Mouse (Mus musculus): ENCODE results near the gene Clba1. TPM values are rescaled to one million over a fixed set of nuclear protein-coding genes. Genes with fewer than 3 reads are reported as not detected.

Clba1 gene
- polyA plus RNA-seq, 1 experiment = 77.8 TPM

- Histone ChIP-seq H3K27me3 (ENCODE audit: control insufficient read depth, insufficient read depth, low read length) (no peaks in the 10 kb centered on the region), H3K36me3 (ENCODE audit: control insufficient read depth, insufficient read depth, low read length) (no peaks in the 10 kb centered on the region), H3K4me1 (ENCODE audit: control insufficient read depth, insufficient read depth, low read length) (no peaks in the 10 kb centered on the region), H3K4me3 (ENCODE audit: control insufficient read depth, low read depth, low read length) (no peak overlapping the region), H3K27ac (ENCODE audit: control insufficient read depth, insufficient read depth, low read depth, low read length) (no peak overlapping the region)
- no peak for TF ChIP-seq POLR2A (IDR thresholded peaks at IDR 0.05; ENCODE audit: control insufficient read depth, low read depth, low read length)
- TF ChIP-seq CTCF (IDR thresholded peaks at IDR 0.05; ENCODE audit: control insufficient read depth, insufficient read depth, insufficient replicate concordance, low read depth, low read length) = no peak
Measured at GRCm38 (mm10) chr12:112851116-112851515, 42.4 kb downstream of the Clba1 start.

GRCm38 (mm10) chr12:112853050-112853729 is 44.5 kb downstream of the Clba1 start:
- Histone ChIP-seq H3K4me3 (ENCODE audit: control insufficient read depth, low read depth, low read length) (no peak overlapping the region), H3K36me3 (ENCODE audit: control insufficient read depth, insufficient read depth, low read length) (no peaks in the 10 kb centered on the region), H3K27me3 (ENCODE audit: control insufficient read depth, insufficient read depth, low read length) (no peaks in the 10 kb centered on the region), H3K27ac (ENCODE audit: control insufficient read depth, insufficient read depth, low read depth, low read length) (no peak overlapping the region), H3K4me1 (ENCODE audit: control insufficient read depth, insufficient read depth, low read length) (no peaks in the 10 kb centered on the region)
- TF ChIP-seq POLR2A (IDR thresholded peaks at IDR 0.05; ENCODE audit: control insufficient read depth, low read depth, low read length) (no peak), CTCF (IDR thresholded peaks at IDR 0.05; ENCODE audit: control insufficient read depth, insufficient read depth, insufficient replicate concordance, low read depth, low read length) (no peak)

GRCm38 (mm10) chr12:112854610-112855333 is 46.0 kb downstream of the Clba1 start:
- no peaks in the 10 kb centered on the region for H3K27me3 ChIP-seq (ENCODE audit: control insufficient read depth, insufficient read depth, low read length)
- H3K27ac ChIP-seq (ENCODE audit: control insufficient read depth, insufficient read depth, low read depth, low read length) = no peak overlapping the region
- H3K4me1 ChIP-seq (ENCODE audit: control insufficient read depth, insufficient read depth, low read length) = no peaks in the 10 kb centered on the region
- H3K36me3 ChIP-seq (ENCODE audit: control insufficient read depth, insufficient read depth, low read length) = no peaks in the 10 kb centered on the region
- H3K4me3 ChIP-seq (ENCODE audit: control insufficient read depth, low read depth, low read length) = no peak overlapping the region
- no peak for TF ChIP-seq POLR2A (IDR thresholded peaks at IDR 0.05; ENCODE audit: control insufficient read depth, low read depth, low read length)
- TF ChIP-seq CTCF (IDR thresholded peaks at IDR 0.05; ENCODE audit: control insufficient read depth, insufficient read depth, insufficient replicate concordance, low read depth, low read length) = no peak

DNA sequence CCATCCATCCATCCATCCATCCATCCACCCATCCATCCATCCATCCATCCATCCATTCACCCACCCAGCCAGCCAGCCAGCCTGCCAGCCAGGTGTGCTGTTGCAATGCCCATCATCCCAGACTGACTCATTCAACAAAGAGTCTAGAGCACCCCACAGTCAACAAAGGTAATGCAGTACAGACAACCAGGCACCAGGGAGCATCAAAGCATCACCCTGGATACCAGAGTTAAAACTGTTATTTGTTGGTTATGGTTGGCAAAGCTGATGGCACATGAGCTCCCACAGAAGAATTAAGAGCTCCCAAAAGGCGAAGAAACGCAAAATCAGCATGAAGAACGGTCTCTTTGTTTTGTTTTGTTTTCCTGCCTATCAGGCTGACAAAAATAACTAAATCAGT is 47.6 kb downstream of the Clba1 start:
- H3K27me3 ChIP-seq (ENCODE audit: control insufficient read depth, insufficient read depth, low read length) = no peaks in the 10 kb centered on the region
- H3K36me3 ChIP-seq (ENCODE audit: control insufficient read depth, insufficient read depth, low read length) = no peaks in the 10 kb centered on the region
- TF ChIP-seq POLR2A (IDR thresholded peaks at IDR 0.05; ENCODE audit: control insufficient read depth, low read depth, low read length) = no peak
- no peaks in the 10 kb centered on the region for H3K4me1 ChIP-seq (ENCODE audit: control insufficient read depth, insufficient read depth, low read length)
- no peak overlapping the region for H3K4me3 ChIP-seq (ENCODE audit: control insufficient read depth, low read depth, low read length)
- no peak overlapping the region for H3K27ac ChIP-seq (ENCODE audit: control insufficient read depth, insufficient read depth, low read depth, low read length)

DNA sequence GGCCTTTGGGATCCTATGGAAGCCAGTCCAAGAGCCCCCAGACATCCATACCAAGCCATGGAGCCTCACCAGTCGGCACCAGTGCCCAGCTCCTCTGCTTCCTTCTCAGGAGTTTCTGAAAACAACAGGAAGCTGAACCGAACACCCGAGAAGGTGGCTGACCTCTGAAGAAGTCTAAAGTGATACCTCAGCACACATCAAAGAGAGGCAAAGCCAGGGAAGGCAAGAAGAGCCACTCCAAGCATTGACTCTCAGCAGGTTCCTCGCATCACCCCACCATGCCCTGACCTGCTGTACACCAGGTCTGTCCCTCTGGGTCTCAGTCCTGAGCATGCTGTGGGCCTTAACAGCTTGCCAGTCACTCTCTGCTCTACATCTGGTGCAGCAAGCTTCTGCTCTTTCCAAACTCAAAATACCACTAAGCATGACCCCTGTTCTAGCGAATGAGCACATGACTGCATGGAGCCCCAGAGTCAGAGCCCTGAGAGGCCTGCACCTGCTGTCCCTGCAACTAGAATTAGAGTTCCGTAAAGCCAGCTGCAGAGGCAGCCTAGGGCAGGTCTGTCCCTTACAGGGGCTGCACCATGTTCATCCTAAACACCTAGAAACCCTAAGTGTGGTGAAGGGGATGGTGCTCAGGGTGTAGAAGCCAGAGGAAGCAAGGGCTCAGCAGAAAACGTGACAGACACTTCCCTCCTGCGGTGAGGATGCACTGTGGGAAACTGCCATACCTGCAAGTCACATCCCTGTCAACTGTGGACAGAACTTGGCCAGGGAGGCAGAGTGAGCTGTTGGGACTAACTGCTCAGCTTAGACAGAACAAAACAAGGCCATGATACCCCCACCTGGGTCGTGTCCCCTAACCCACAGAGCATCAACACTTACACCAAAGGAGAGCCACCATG is 48.5 kb downstream of the Clba1 start:
- Histone ChIP-seq H3K27me3 (ENCODE audit: control insufficient read depth, insufficient read depth, low read length) (no peaks in the 10 kb centered on the region), H3K36me3 (ENCODE audit: control insufficient read depth, insufficient read depth, low read length) (no peaks in the 10 kb centered on the region), H3K27ac (ENCODE audit: control insufficient read depth, insufficient read depth, low read depth, low read length) (no peak overlapping the region), H3K4me3 (ENCODE audit: control insufficient read depth, low read depth, low read length) (no peak overlapping the region), H3K4me1 (ENCODE audit: control insufficient read depth, insufficient read depth, low read length) (no peaks in the 10 kb centered on the region)
- TF ChIP-seq POLR2A (IDR thresholded peaks at IDR 0.05; ENCODE audit: control insufficient read depth, low read depth, low read length) (no peak), CTCF (IDR thresholded peaks at IDR 0.05; ENCODE audit: control insufficient read depth, insufficient read depth, insufficient replicate concordance, low read depth, low read length) (no peak)

DNA sequence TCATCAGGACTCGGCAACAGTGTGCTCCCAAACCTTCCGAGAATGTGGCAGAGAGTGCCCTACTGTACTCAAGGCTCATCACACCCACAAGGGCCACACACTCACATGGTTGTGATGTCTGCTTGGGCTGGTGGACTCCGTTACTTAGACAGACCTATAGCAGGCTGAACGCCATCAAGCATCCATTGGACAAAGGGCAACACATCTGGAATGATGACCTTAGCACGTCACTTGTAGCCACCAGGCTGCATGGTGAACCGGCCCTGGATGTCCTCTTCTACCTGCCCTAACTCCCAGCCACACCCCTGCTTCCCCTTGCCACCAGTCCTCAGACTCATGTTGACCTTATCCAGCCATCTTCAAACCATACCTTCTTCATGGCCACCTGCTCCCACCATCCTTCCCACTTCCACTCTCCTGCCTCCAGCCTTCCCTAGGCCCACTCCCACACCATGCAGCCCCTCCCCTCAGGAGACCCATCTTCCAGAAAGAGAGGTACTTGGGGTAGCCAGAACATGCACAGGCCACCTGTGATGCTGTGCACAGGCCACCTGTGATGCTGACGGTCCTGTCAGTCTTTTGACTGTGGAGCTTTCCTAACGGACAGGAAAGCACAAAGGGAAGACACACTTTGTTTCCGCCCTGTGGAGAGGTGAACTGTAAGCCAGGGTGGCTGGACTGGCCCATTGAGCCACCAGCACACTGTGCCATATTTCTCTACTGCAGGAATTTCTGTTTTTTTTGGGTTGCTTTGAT is 50.0 kb downstream of the Clba1 start:
- TF ChIP-seq POLR2A (IDR thresholded peaks at IDR 0.05; ENCODE audit: control insufficient read depth, low read depth, low read length) = no peak
- TF ChIP-seq CTCF (IDR thresholded peaks at IDR 0.05; ENCODE audit: control insufficient read depth, insufficient read depth, insufficient replicate concordance, low read depth, low read length) = no peak
- Histone ChIP-seq H3K27ac (ENCODE audit: control insufficient read depth, insufficient read depth, low read depth, low read length) (no peak overlapping the region), H3K27me3 (ENCODE audit: control insufficient read depth, insufficient read depth, low read length) (no peaks in the 10 kb centered on the region), H3K36me3 (ENCODE audit: control insufficient read depth, insufficient read depth, low read length) (no peaks in the 10 kb centered on the region), H3K4me3 (ENCODE audit: control insufficient read depth, low read depth, low read length) (no peak overlapping the region), H3K4me1 (ENCODE audit: control insufficient read depth, insufficient read depth, low read length) (no peaks in the 10 kb centered on the region)

All from testis, adult 2 months (tissue).